Mouse (Mus musculus) kidney, postnatal 0 days (tissue): Measurements from ENCODE around the gene Mast4. TPM values are rescaled to one million over a fixed set of nuclear protein-coding genes. Genes with fewer than 3 reads are reported as not detected.
A peak's percentile ranks its signal among the peaks of the same experiment; 100 is the strongest.

Experiments
- ATAC-seq: fragments of 200-750 bp; cut with Nextera tagmentation; replicated peaks from 2 replicates; pipeline ENCODE4 v1.8.0; 2017; ENCODE audit warnings: low read depth, moderate number of reproducible peaks, moderate TSS enrichment, moderate library complexity; ENCODE audit not compliant: low FRiP score
- DNase-seq: peaks from one replicate; pipeline ENCODE4 v3.0.0-alpha.2; 2016; ENCODE audit warnings: low spot score
- H3K27ac ChIP-seq: fragments of 300-500 bp; sonication (generic); 2 replicates; pipeline ENCODE4 v1.5.1; 2014; ENCODE audit warnings: mild to moderate bottlenecking
- H3K27me3 ChIP-seq: fragments of 300-500 bp; sonication (generic); 2 replicates; pipeline ENCODE4 v1.6.1; 2014; ENCODE audit warnings: low read length, mixed read lengths; ENCODE audit not compliant: insufficient read depth
- H3K36me3 ChIP-seq: fragments of 300-500 bp; sonication (generic); 2 replicates; pipeline ENCODE4 v1.6.1; 2014; ENCODE audit warnings: low read length, mixed read lengths; ENCODE audit not compliant: insufficient read depth
- H3K4me1 ChIP-seq: fragments of 300-500 bp; sonication (generic); replicated peaks from 2 replicates; pipeline ENCODE4 v1.6.1; 2014; ENCODE audit warnings: antibody characterized with exemption, low read length, mixed read lengths; ENCODE audit not compliant: insufficient read depth
- H3K4me2 ChIP-seq: fragments of 300-500 bp; sonication (generic); 2 replicates; pipeline ENCODE4 v1.6.1; 2014; ENCODE audit warnings: mild to moderate bottlenecking, low read length, moderate library complexity, mixed read lengths
- H3K4me3 ChIP-seq: fragments of 300-500 bp; sonication (generic); replicated peaks from 2 replicates; pipeline ENCODE4 v1.5.1; 2014; ENCODE audit warnings: low read depth, low read length
- H3K9ac ChIP-seq: fragments of 300-500 bp; sonication (generic); 2 replicates; pipeline ENCODE4 v1.6.1; 2014; ENCODE audit warnings: low read depth, low read length
- H3K9me3 ChIP-seq: fragments of 300-500 bp; sonication (generic); replicated peaks from 2 replicates; pipeline ENCODE4 v1.6.1; 2016; ENCODE audit warnings: low read length, inconsistent platforms, mixed read lengths
- CTCF ChIP-seq: IDR thresholded peaks from 2 replicates; pipeline ENCODE4 v1.5.1; 2016; ENCODE audit warnings: antibody characterized with exemption, low read depth, mild to moderate bottlenecking, moderate library complexity
- WGBS: fragments of 180-500 bp; shearing (Covaris S2); extraction: QIAGEN DNeasy Blood & Tissue Kit; methylation state at CpG from one replicate; pipeline ENCODE4 v1.1.7; 2014; 5-methylcytosine and 5-hydroxymethylcytosine counted together
- polyA plus RNA-seq: library from polyadenylated mRNA; unstranded; fragments of >200 nt; fragmentation: Nextera tagmentation; extraction: Ambion mirVana; gene quantifications from 2 replicates; pipeline ENCODE4 v1.2.1, GENCODE M21; 2015

The Mast4 gene
- polyA plus RNA-seq, 1 experiment from 2014 or later = 10.6 TPM

GRCm38 (mm10) chr13:102864079-102864478 is 470.2 kb downstream of the Mast4 start:
- no peak overlapping the region for H3K27ac ChIP-seq
- H3K4me3 ChIP-seq = no peak overlapping the region
- no peak for DNase-seq
- H3K4me2 ChIP-seq = no peak overlapping the region
- peaks cover 15% of the 10 kb centered on the region for H3K4me1 ChIP-seq
- no peaks in the 10 kb centered on the region for H3K36me3 ChIP-seq
- ATAC-seq = no peak
- H3K9ac ChIP-seq = no peak overlapping the region
- TF ChIP-seq CTCF = no peak
- H3K27me3 ChIP-seq = no peaks in the 10 kb centered on the region
- WGBS = 60% methylated on average over 2 of the region's 2 CpGs
- no peaks in the 10 kb centered on the region for H3K9me3 ChIP-seq

GRCm38 (mm10) chr13:102862981-102863380 is 471.3 kb downstream of the Mast4 start:
- H3K4me1 ChIP-seq = peaks cover 15% of the 10 kb centered on the region
- 45% methylated on average over 2 of the region's 2 CpGs for WGBS
- ATAC-seq = no peak
- no peak for DNase-seq
- H3K36me3 ChIP-seq = no peaks in the 10 kb centered on the region
- no peak overlapping the region for H3K27ac ChIP-seq
- no peaks in the 10 kb centered on the region for H3K27me3 ChIP-seq
- H3K9ac ChIP-seq = no peak overlapping the region
- no peak overlapping the region for H3K4me3 ChIP-seq
- TF ChIP-seq CTCF = no peak
- H3K4me2 ChIP-seq = no peak overlapping the region
- no peaks in the 10 kb centered on the region for H3K9me3 ChIP-seq

GRCm38 (mm10) chr13:102862397-102862796 is 471.9 kb downstream of the Mast4 start:
- DNase-seq (no peak), ATAC-seq (no peak)
- no peaks in the 10 kb centered on the region for H3K36me3 ChIP-seq
- no peak overlapping the region for H3K9ac ChIP-seq
- H3K4me1 ChIP-seq = peaks cover 15% of the 10 kb centered on the region
- H3K27ac ChIP-seq = no peak overlapping the region
- H3K4me2 ChIP-seq = no peak overlapping the region
- 45% methylated on average over 2 of the region's 2 CpGs for WGBS
- H3K9me3 ChIP-seq = no peaks in the 10 kb centered on the region
- H3K27me3 ChIP-seq = no peaks in the 10 kb centered on the region
- H3K4me3 ChIP-seq = no peak overlapping the region
- TF ChIP-seq CTCF = no peak

GRCm38 (mm10) chr13:102860733-102861132 is 473.6 kb downstream of the Mast4 start:
- DNase-seq (no peak), ATAC-seq (no peak)
- Histone ChIP-seq H3K4me3 (no peak overlapping the region), H3K27ac (no peak overlapping the region), H3K36me3 (no peaks in the 10 kb centered on the region), H3K4me1 (peaks cover 11% of the 10 kb centered on the region; the same call in 1 of the 2 replicates), H3K27me3 (no peaks in the 10 kb centered on the region), H3K4me2 (no peak overlapping the region), H3K9me3 (no peaks in the 10 kb centered on the region), H3K9ac (no peak overlapping the region)
- 89% methylated on average over 7 of the region's 7 CpGs for WGBS
- TF ChIP-seq CTCF = no peak

GRCm38 (mm10) chr13:102860135-102860534 is 474.2 kb downstream of the Mast4 start:
- 47% methylated on average over 3 of the region's 3 CpGs for WGBS
- no peak for ATAC-seq

GRCm38 (mm10) chr13:102857539-102857838 is 476.8 kb downstream of the Mast4 start:
- ATAC-seq (no peak), DNase-seq (no peak)
- Histone ChIP-seq H3K4me3 (no peak overlapping the region), H3K27ac (no peak overlapping the region), H3K9ac (no peak overlapping the region), H3K36me3 (no peaks in the 10 kb centered on the region), H3K4me2 (no peak overlapping the region), H3K4me1 (peaks cover 6% of the 10 kb centered on the region; the same call in 1 of the 2 replicates), H3K27me3 (no peaks in the 10 kb centered on the region), H3K9me3 (no peaks in the 10 kb centered on the region)
- 86% methylated on average over 3 of the region's 3 CpGs for WGBS
- no peak for TF ChIP-seq CTCF

More at GRCm38 (mm10) chr13:102860135-102860534, 474.2 kb downstream of the Mast4 start:
- peak; percentile 74 for DNase-seq
- TF ChIP-seq CTCF = no peak
- Histone ChIP-seq H3K4me3 (no peak overlapping the region), H3K4me2 (no peak overlapping the region), H3K4me1 (peaks cover 9% of the 10 kb centered on the region; the same call in 1 of the 2 replicates), H3K27ac (no peak overlapping the region), H3K36me3 (no peaks in the 10 kb centered on the region), H3K27me3 (no peaks in the 10 kb centered on the region), H3K9me3 (no peaks in the 10 kb centered on the region), H3K9ac (no peak overlapping the region)

GRCm38 (mm10) chr13:102856821-102857538 is 477.3 kb downstream of the Mast4 start:
- Histone ChIP-seq H3K27me3 (no peaks in the 10 kb centered on the region), H3K9me3 (no peaks in the 10 kb centered on the region), H3K4me3 (no peak overlapping the region), H3K27ac (no peak overlapping the region), H3K4me1 (peaks cover 6% of the 10 kb centered on the region; the same call in 1 of the 2 replicates), H3K36me3 (no peaks in the 10 kb centered on the region), H3K9ac (no peak overlapping the region), H3K4me2 (no peak overlapping the region)
- DNase-seq = peak; percentile 52
- no peak for ATAC-seq
- no peak for TF ChIP-seq CTCF
- 53% methylated on average over 5 of the region's 5 CpGs for WGBS
